Mouse (Mus musculus): ENCODE measurements around the gene Frmd4b. TPM values are rescaled to one million over a fixed set of nuclear protein-coding genes. Genes with fewer than 3 reads are reported as not detected.

Frmd4b gene
- polyA plus RNA-seq, 1 experiment, result 22.3 TPM

DNA sequence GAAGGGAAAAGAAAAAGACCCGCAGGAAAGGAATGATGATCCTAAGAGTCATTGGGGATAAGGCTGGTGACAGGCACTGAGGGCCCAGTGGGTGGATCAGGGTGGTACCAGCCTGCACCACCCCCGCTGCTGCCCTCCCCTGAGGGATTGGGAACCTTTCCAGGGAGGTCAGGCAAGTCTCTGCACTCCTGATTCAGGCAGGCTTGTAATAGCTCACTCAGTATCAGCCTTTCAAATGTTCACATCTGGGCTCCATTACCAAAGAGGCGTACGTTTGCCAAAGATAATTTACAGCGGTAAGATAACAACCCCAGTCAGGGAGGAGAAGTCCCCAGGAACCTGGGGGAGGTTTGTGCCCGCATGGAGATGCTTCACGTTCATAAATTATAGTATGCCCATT lies 212.0 kb downstream of the Frmd4b start:
- Histone ChIP-seq H3K4me1 (ENCODE audit: control insufficient read depth, insufficient read depth, low read length) (no peaks in the 10 kb centered on the region; the same call in none of the 2 replicates), H3K4me3 (replicated peaks; ENCODE audit: extremely low read depth, low read depth, low read length) (no peak overlapping the region)
- TF ChIP-seq POLR2A (IDR thresholded peaks at IDR 0.05; ENCODE audit: borderline replicate concordance, extremely low read depth, low read depth, low read length) (no peak), CTCF (IDR thresholded peaks at IDR 0.05; ENCODE audit: insufficient read depth, low read length) (no peak)
- 64% methylated on average over 7 of the region's 7 CpGs for WGBS
- DNase-seq, result no peak

DNA sequence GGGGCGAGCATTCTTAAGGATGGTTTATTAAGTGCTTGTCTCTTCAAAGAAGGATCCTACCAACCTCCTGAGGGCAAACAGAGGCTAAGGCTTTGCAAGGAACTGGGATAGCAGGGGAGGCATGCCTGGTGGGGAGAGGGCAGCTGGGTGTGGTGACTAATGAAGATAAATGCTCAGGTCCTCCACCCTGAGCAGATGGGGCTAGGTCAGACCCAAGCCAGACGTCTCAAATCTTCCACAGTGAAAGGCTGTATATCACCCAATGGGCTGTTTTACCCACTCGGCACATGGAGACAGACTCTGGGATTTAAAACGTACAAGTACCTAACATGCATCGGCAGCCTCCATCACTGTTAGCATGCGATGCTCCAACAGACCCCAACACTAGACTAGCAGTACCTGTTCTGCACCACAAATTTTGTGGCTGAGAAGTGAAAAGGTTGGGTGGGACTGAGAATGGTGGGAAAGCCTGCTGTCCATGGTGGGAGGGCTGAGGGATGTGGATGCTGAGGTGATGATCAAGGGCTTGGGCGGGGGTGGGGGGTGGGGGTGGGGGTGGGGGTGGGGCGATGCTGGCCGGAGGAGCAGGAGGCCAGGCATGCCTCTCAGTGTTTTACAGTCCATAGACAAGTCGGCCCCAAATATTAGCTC lies 214.4 kb downstream of the Frmd4b start:
- 80% methylated on average over 10 of the region's 10 CpGs for WGBS
- H3K4me1 ChIP-seq (ENCODE audit: control insufficient read depth, insufficient read depth, low read length), result no peaks in the 10 kb centered on the region; the same call in none of the 2 replicates
- TF ChIP-seq POLR2A (IDR thresholded peaks at IDR 0.05; ENCODE audit: borderline replicate concordance, extremely low read depth, low read depth, low read length) (no peak), CTCF (IDR thresholded peaks at IDR 0.05; ENCODE audit: insufficient read depth, low read length) (no peak)
- DNase-seq, result no peak
- no peak overlapping the region for H3K4me3 ChIP-seq (replicated peaks; ENCODE audit: extremely low read depth, low read depth, low read length)

DNA sequence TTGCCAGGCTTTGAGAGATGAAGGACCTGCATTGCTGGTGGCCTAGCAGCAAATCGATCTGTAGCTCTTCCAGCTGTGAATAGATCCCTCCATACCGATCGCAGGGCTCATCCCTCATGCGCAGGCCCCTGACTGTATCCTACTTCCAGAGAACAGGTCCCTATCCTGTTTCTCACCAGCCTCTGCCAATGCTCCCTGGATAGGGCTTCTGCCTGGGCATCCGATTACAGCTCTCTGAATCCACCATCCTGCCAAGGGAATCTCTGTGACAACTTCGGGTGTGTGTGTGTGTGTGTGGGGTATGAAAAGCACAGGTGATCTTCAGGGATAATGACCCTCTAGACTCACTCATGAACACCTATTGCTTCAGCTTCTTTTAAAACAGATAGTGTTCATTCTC lies 216.9 kb downstream of the Frmd4b start:
- WGBS, result 90% methylated on average over 6 of the region's 6 CpGs
- H3K4me3 ChIP-seq (replicated peaks; ENCODE audit: extremely low read depth, low read depth, low read length), result no peak overlapping the region
- peaks cover 9% of the 10 kb centered on the region for H3K4me1 ChIP-seq (ENCODE audit: control insufficient read depth, insufficient read depth, low read length)
- no peak for TF ChIP-seq POLR2A (IDR thresholded peaks at IDR 0.05; ENCODE audit: borderline replicate concordance, extremely low read depth, low read depth, low read length)
- TF ChIP-seq CTCF (IDR thresholded peaks at IDR 0.05; ENCODE audit: insufficient read depth, low read length), result no peak
- no peak for DNase-seq

DNA sequence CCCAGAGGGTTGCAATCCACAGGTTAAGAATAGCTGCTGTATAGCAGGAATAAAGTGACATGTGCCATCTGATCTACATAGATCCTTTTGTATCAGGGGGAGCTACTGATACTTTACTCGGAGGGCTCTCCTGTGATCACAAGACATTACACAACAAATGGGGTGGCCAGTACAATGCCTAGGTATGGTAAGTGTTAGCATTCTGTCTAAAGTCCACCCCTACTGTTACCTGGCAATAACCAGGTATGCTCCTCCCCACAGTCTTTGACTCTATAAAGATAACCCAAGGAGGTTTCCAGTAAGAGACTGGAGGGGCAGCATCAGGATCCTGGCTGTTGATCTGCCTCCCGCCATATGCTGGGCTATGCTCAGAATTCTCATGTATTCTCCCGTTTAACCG lies 219.4 kb downstream of the Frmd4b start:
- TF ChIP-seq POLR2A (IDR thresholded peaks at IDR 0.05; ENCODE audit: borderline replicate concordance, extremely low read depth, low read depth, low read length) (no peak), CTCF (IDR thresholded peaks at IDR 0.05; ENCODE audit: insufficient read depth, low read length) (no peak)
- WGBS, result 91% methylated on average over 4 of the region's 4 CpGs

DNA sequence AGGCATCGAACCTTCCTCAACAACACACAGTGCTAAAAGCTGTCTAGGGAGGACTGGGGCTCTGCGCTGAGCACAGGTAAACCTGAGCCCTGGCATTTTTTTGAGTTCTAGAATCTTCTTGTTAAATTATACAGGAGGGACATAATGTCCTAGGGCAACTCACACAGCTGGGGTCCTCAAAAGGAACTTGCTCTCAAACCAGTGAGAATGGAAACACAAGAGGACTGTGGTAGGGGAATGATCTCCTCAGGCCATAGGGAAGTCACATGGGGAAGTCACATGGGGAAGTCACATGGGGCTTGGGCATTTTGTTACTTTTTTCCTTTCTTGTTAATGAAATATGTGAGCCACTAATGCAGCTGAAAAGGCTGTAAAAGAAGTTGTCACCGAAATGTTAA lies 220.4 kb downstream of the Frmd4b start:
- H3K4me3 ChIP-seq (replicated peaks; ENCODE audit: extremely low read depth, low read depth, low read length), result no peak overlapping the region
- DNase-seq, result no peak
- 75% methylated on average over 3 of the region's 3 CpGs for WGBS
- TF ChIP-seq CTCF (IDR thresholded peaks at IDR 0.05; ENCODE audit: insufficient read depth, low read length) (no peak), POLR2A (IDR thresholded peaks at IDR 0.05; ENCODE audit: borderline replicate concordance, extremely low read depth, low read depth, low read length) (no peak)
- H3K4me1 ChIP-seq (ENCODE audit: control insufficient read depth, insufficient read depth, low read length), result peaks cover 9% of the 10 kb centered on the region

More for the DNA sequence above, 219.4 kb downstream of the Frmd4b start:
- DNase-seq, result no peak
- Histone ChIP-seq H3K4me3 (replicated peaks; ENCODE audit: extremely low read depth, low read depth, low read length) (no peak overlapping the region), H3K4me1 (ENCODE audit: control insufficient read depth, insufficient read depth, low read length) (peaks cover 9% of the 10 kb centered on the region)

DNA sequence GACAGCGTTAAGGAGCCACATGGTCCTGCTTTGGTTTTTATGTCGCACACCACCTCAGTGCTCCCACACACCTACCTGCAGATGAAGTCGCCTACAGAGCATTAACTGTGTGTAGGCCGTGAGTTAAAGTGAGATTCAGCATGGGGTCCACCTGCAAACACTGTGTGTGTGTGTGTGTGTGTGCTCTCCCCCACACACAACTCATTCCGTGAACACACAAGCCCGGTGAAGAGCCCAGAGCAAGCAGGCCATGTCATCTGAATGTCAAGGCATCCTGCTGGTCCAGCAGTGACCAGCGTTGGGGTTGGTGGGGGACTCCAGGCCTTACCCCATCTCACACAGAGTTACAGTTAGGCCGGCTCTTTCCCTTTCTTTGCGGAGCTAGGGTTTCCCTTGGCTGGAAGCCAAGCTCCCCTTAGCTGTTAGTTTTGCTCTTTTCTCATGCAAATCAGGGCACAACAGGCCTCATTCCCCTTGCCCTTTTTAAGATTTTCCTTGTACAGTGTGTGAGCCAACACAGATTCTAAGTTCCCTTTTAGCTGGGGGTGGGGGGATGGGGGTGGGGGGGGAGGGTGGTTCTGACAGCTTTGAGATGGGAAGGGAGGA lies 220.9 kb downstream of the Frmd4b start:
- TF ChIP-seq POLR2A (IDR thresholded peaks at IDR 0.05; ENCODE audit: borderline replicate concordance, extremely low read depth, low read depth, low read length) (no peak), CTCF (IDR thresholded peaks at IDR 0.05; ENCODE audit: insufficient read depth, low read length) (no peak)
- DNase-seq, result peak; percentile 16
- Histone ChIP-seq H3K4me3 (replicated peaks; ENCODE audit: extremely low read depth, low read depth, low read length) (no peak overlapping the region), H3K4me1 (ENCODE audit: control insufficient read depth, insufficient read depth, low read length) (peaks cover 9% of the 10 kb centered on the region)
- 47% methylated on average over 9 of the region's 9 CpGs for WGBS

DNA sequence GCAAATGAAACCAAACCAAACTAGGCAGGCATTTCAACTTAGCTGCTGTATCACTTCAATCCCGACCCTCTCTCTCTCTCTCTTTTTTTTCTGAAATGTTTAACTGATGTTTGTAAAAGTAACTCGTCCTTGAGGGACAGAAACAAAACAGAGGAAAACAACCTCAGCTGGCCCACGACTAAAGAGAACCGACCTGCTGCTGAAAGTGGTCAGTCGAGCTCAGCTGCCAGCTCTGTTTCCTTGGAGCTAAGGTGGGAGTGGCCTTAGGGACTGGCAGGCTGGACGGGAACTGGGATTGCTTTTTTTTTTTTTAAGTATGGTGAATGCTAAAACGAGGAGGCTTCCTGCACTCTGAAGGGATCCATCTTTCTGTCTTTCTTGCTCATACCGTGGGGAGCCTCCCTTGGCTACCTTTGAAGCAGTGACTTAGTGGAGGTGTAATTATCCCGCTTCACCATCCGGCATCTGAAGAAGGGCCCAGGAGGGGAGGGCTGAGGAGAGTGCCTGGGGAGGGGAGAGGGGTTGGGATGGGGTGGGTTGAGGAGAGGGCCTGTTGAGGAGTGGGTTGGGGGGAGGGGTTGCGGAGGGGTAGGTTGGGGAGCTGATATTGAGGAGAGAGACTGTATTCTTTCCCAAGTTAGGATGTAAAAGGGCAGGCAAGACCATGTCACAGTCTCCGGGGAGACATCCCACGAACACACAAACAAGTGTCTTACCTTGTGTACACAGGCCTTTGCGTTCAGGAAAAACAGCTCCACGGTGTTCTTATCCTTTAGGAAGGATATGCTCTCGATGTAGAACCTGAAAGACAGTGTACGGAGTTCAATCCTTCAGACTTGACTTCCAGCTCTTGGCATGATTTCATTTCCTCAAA lies 221.6 kb downstream of the Frmd4b start:
- DNase-seq, result peak; percentile 46
- no peak overlapping the region for H3K4me3 ChIP-seq (replicated peaks; ENCODE audit: extremely low read depth, low read depth, low read length)
- TF ChIP-seq POLR2A (IDR thresholded peaks at IDR 0.05; ENCODE audit: borderline replicate concordance, extremely low read depth, low read depth, low read length) (no peak), CTCF (IDR thresholded peaks at IDR 0.05; ENCODE audit: insufficient read depth, low read length) (no peak)
- 36% methylated on average over 17 of the region's 17 CpGs for WGBS
- peaks cover 9% of the 10 kb centered on the region for H3K4me1 ChIP-seq (ENCODE audit: control insufficient read depth, insufficient read depth, low read length)

DNA sequence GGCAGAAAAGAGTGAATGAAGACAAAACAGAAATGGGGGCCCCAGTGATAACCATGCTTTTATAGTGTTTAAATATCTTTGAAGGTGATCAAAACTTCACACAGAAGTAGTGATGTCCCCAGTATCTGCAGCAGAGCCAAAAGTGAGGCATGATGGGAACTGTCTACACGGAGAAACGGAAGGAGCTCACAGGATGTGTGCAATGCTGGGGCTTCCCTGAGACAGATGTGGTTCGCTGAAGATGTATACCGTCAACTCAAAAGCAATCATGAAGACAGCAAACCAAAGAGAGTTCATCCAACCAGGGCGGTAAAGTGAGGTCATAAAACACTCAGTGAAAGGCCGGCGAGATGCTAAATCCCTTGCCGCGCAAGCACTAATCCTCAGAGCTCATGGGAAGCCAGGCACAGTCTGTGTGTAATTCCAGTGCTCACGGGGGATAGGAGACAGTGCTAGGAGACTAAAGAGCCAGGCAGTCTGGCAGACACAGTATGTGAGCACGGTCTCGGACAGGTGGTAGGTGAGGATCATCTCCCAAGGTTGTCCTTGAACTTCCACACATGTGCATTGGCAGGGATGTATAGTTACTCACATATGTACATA lies 222.8 kb downstream of the Frmd4b start:
- Histone ChIP-seq H3K4me3 (replicated peaks; ENCODE audit: extremely low read depth, low read depth, low read length) (no peak overlapping the region), H3K4me1 (ENCODE audit: control insufficient read depth, insufficient read depth, low read length) (peaks cover 9% of the 10 kb centered on the region)
- TF ChIP-seq CTCF (IDR thresholded peaks at IDR 0.05; ENCODE audit: insufficient read depth, low read length), result no peak
- TF ChIP-seq POLR2A (IDR thresholded peaks at IDR 0.05; ENCODE audit: borderline replicate concordance, extremely low read depth, low read depth, low read length), result no peak
- WGBS, result 77% methylated on average over 12 of the region's 12 CpGs
- no peak for DNase-seq

DNA sequence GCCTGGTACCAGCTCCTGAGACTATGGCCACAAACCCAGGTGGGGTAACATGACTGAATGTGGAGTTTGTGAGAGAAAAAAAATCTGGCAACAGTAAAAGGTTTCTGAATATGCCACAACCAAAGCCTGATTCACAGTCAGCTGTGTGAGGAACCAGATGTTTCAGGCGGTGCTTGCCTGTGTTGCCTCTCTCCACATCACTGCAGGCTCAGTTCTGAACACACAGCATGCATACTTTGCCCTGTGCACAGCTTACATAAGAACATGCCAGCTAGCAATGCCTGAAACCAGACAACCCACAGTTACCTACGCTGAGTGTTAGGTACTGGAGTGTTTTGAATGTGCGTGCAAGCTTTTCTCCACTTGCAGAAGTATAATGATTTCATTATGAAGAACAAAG lies 224.4 kb downstream of the Frmd4b start:
- peaks cover 9% of the 10 kb centered on the region for H3K4me1 ChIP-seq (ENCODE audit: control insufficient read depth, insufficient read depth, low read length)
- no peak overlapping the region for H3K4me3 ChIP-seq (replicated peaks; ENCODE audit: extremely low read depth, low read depth, low read length)
- 86% methylated on average over 3 of the region's 3 CpGs for WGBS
- TF ChIP-seq POLR2A (IDR thresholded peaks at IDR 0.05; ENCODE audit: borderline replicate concordance, extremely low read depth, low read depth, low read length) (no peak), CTCF (IDR thresholded peaks at IDR 0.05; ENCODE audit: insufficient read depth, low read length) (no peak)
- DNase-seq, result no peak
